Comparison of ENCODE assay signal across 8 mouse cellular contexts in genomic region chr7:102266401-102267042, GRCm38 (mm10). TPM values are rescaled to one million over a fixed set of nuclear protein-coding genes. Genes with fewer than 3 reads are reported as not detected.
DNase-seq lines count a peak whose midpoint lies in the region; ATAC-seq and TF ChIP-seq lines count a peak whose summit lies in the region.

No protein-coding gene starts in this region.

- no peaks in the 10 kb centered on the region for H3K9me3 ChIP-seq in neural tube, embryonic 12.5 days
- no peaks in the 10 kb centered on the region for H3K9me3 ChIP-seq in forebrain, embryonic 16.5 days (ENCODE audit: control insufficient read depth, low read length)
- no peaks in the 10 kb centered on the region for H3K9me3 ChIP-seq in intestine, postnatal 0 days (ENCODE audit: control insufficient read depth)
- H3K9me3 ChIP-seq in midbrain, embryonic 13.5 days, result no peaks in the 10 kb centered on the region

- ATAC-seq in neural tube, embryonic 12.5 days (ENCODE audit: low FRiP score, low read depth), result peak; percentile 49
- ATAC-seq in forebrain, embryonic 16.5 days, result peak; percentile 21
- ATAC-seq in intestine, postnatal 0 days, result peak; percentile 3; the same call in 1 of the 2 replicates
- ATAC-seq in midbrain, embryonic 13.5 days, result peak; percentile 55

- H3K4me3 ChIP-seq in neural tube, embryonic 12.5 days, result peak overlapping the region; percentile 87; the same call in 1 of the 2 replicates
- no peak overlapping the region; the same call in 1 of the 2 replicates for H3K4me3 ChIP-seq in forebrain, embryonic 16.5 days (replicated peaks; ENCODE audit: low read length)
- H3K4me3 ChIP-seq in intestine, postnatal 0 days (ENCODE audit: low read depth, low read length), result peak overlapping the region; percentile 87; the same call in 1 of the 2 replicates
- peak overlapping the region; percentile 87 for H3K4me3 ChIP-seq in midbrain, embryonic 13.5 days (replicated peaks)

- peaks cover 11% of the 10 kb centered on the region for H3K27me3 ChIP-seq in neural tube, embryonic 12.5 days (replicated peaks)
- H3K27me3 ChIP-seq in forebrain, embryonic 16.5 days (replicated peaks; ENCODE audit: control insufficient read depth, insufficient read depth, low read length), result no peaks in the 10 kb centered on the region
- H3K27me3 ChIP-seq in intestine, postnatal 0 days (replicated peaks; ENCODE audit: control insufficient read depth, insufficient read depth, low read length), result no peaks in the 10 kb centered on the region
- peaks cover 15% of the 10 kb centered on the region for H3K27me3 ChIP-seq in midbrain, embryonic 13.5 days

- no peaks in the 10 kb centered on the region for H3K36me3 ChIP-seq in neural tube, embryonic 12.5 days
- H3K36me3 ChIP-seq in forebrain, embryonic 16.5 days (ENCODE audit: control insufficient read depth, insufficient read depth), result no peaks in the 10 kb centered on the region
- H3K36me3 ChIP-seq in intestine, postnatal 0 days (ENCODE audit: control insufficient read depth, insufficient read depth), result no peaks in the 10 kb centered on the region
- H3K36me3 ChIP-seq in midbrain, embryonic 13.5 days, result no peaks in the 10 kb centered on the region

- no peak overlapping the region for H3K27ac ChIP-seq in neural tube, embryonic 12.5 days
- H3K27ac ChIP-seq in forebrain, embryonic 16.5 days (ENCODE audit: low read length), result no peak overlapping the region
- no peak overlapping the region for H3K27ac ChIP-seq in intestine, postnatal 0 days (ENCODE audit: low read depth, low read length)
- H3K27ac ChIP-seq in midbrain, embryonic 13.5 days, result no peak overlapping the region

- H3K4me2 ChIP-seq in neural tube, embryonic 12.5 days (replicated peaks), result peak overlapping the region; percentile 99; the same call in 1 of the 2 replicates
- no peak overlapping the region for H3K4me2 ChIP-seq in forebrain, embryonic 16.5 days (ENCODE audit: low read length)
- H3K4me2 ChIP-seq in intestine, postnatal 0 days (replicated peaks; ENCODE audit: low read depth), result peak overlapping the region; percentile 90
- no peak overlapping the region for H3K4me2 ChIP-seq in midbrain, embryonic 13.5 days (replicated peaks)

- H3K4me1 ChIP-seq in neural tube, embryonic 12.5 days, result peaks cover 6% of the 10 kb centered on the region; the same call in 1 of the 2 replicates
- peaks cover 10% of the 10 kb centered on the region for H3K4me1 ChIP-seq in forebrain, embryonic 16.5 days (replicated peaks; ENCODE audit: control insufficient read depth, insufficient read depth, low read length)
- 0 out of 2 replicates have a peak, but pooled peaks cover 6% of the 10 kb centered on the region for H3K4me1 ChIP-seq in intestine, postnatal 0 days (replicated peaks; ENCODE audit: control insufficient read depth, insufficient read depth, low read length)
- H3K4me1 ChIP-seq in midbrain, embryonic 13.5 days (replicated peaks), result peaks cover 15% of the 10 kb centered on the region

- no peak overlapping the region for H3K9ac ChIP-seq in neural tube, embryonic 12.5 days
- no peak overlapping the region for H3K9ac ChIP-seq in forebrain, embryonic 16.5 days (replicated peaks; ENCODE audit: low read depth, low read length)
- peak overlapping the region; percentile 7; the same call in 1 of the 2 replicates for H3K9ac ChIP-seq in intestine, postnatal 0 days (ENCODE audit: low read depth, low read length)
- H3K9ac ChIP-seq in midbrain, embryonic 13.5 days (replicated peaks), result no peak overlapping the region

- DNase-seq in neural tube, embryonic 10.5 days (ENCODE audit: extremely low spot score, low spot score), result no peak
- DNase-seq in thymus, adult 18-20 months, result peak; percentile 63 to 84
- DNase-seq in embryo, embryonic 10.5 days (ENCODE audit: low spot score), result no peak
- no peak for DNase-seq in adrenal gland, postnatal 36 days

- WGBS in neural tube, embryonic 12.5 days, result 53% methylated on average over 14 of the region's 14 CpGs
- WGBS in forebrain, embryonic 16.5 days, result 54% methylated on average over 14 of the region's 14 CpGs
- 46% methylated on average over 14 of the region's 14 CpGs for WGBS in intestine, postnatal 0 days
- 51% methylated on average over 14 of the region's 14 CpGs for WGBS in midbrain, embryonic 13.5 days

- no peak for TF ChIP-seq CTCF in intestine, postnatal 0 days (IDR thresholded peaks at IDR 0.05; ENCODE audit: low read depth)

RNA-seq across cellular contexts. Expression of gene Stim1, which starts 1.1 kb away (rescaled TPM):
- polyA plus RNA-seq in neural tube, embryonic 12.5 days (2016; fragmentation: Nextera tagmentation; extraction: Ambion mirVana), result 10.5 and 13.6 TPM in 2 replicates
- 10.3 and 12.1 TPM in 2 replicates for polyA plus RNA-seq in forebrain, embryonic 16.5 days (2015; fragmentation: Nextera tagmentation; extraction: Ambion mirVana)
- 13.0 and 13.8 TPM in 2 replicates for polyA plus RNA-seq in intestine, postnatal 0 days (2015; fragmentation: Nextera tagmentation; extraction: Ambion mirVana)
- 8.1 and 8.5 TPM in 2 replicates for polyA plus RNA-seq in midbrain, embryonic 13.5 days (2015; fragmentation: Nextera tagmentation; extraction: Ambion mirVana)
- 10 to 100 TPM; 63.5 to 73.1 TPM for total RNA-seq in adrenal gland, postnatal 36 days (2021)

RNA-seq across cellular contexts. Expression of gene Rhog, which starts 10.7 kb away (rescaled TPM):
- 28.2 and 28.3 TPM in 2 replicates for polyA plus RNA-seq in neural tube, embryonic 12.5 days (2016; fragmentation: Nextera tagmentation; extraction: Ambion mirVana)
- polyA plus RNA-seq in forebrain, embryonic 16.5 days (2015; fragmentation: Nextera tagmentation; extraction: Ambion mirVana), result 15.4 and 19.5 TPM in 2 replicates
- polyA plus RNA-seq in intestine, postnatal 0 days (2015; fragmentation: Nextera tagmentation; extraction: Ambion mirVana), result 74.2 and 78.1 TPM in 2 replicates
- polyA plus RNA-seq in midbrain, embryonic 13.5 days (2015; fragmentation: Nextera tagmentation; extraction: Ambion mirVana), result 14.4 and 17.6 TPM in 2 replicates
- total RNA-seq in adrenal gland, postnatal 36 days (2021), result 10 to 100 TPM; 53.8 to 55.6 TPM

RNA-seq across cellular contexts. Expression of gene Pgap2, which starts 56.5 kb away (rescaled TPM):
- 45.7 and 46.1 TPM in 2 replicates for polyA plus RNA-seq in neural tube, embryonic 12.5 days (2016; fragmentation: Nextera tagmentation; extraction: Ambion mirVana)
- polyA plus RNA-seq in forebrain, embryonic 16.5 days (2015; fragmentation: Nextera tagmentation; extraction: Ambion mirVana), result 51.7 and 55.8 TPM in 2 replicates
- 34.9 and 35.0 TPM in 2 replicates for polyA plus RNA-seq in intestine, postnatal 0 days (2015; fragmentation: Nextera tagmentation; extraction: Ambion mirVana)
- polyA plus RNA-seq in midbrain, embryonic 13.5 days (2015; fragmentation: Nextera tagmentation; extraction: Ambion mirVana), result 50.1 and 51.6 TPM in 2 replicates
- total RNA-seq in adrenal gland, postnatal 36 days (2021), result 100 to 1,000 TPM in 1 of 2 experiments, 10 to 100 TPM in 1; 64.1 to 103 TPM

RNA-seq across cellular contexts. Expression of gene Nup98, which starts 56.5 kb away (rescaled TPM):
- polyA plus RNA-seq in neural tube, embryonic 12.5 days (2016; fragmentation: Nextera tagmentation; extraction: Ambion mirVana), result 33.1 and 34.8 TPM in 2 replicates
- 25.7 and 27.6 TPM in 2 replicates for polyA plus RNA-seq in forebrain, embryonic 16.5 days (2015; fragmentation: Nextera tagmentation; extraction: Ambion mirVana)
- 13.3 and 14.8 TPM in 2 replicates for polyA plus RNA-seq in intestine, postnatal 0 days (2015; fragmentation: Nextera tagmentation; extraction: Ambion mirVana)
- polyA plus RNA-seq in midbrain, embryonic 13.5 days (2015; fragmentation: Nextera tagmentation; extraction: Ambion mirVana), result 27.2 and 27.4 TPM in 2 replicates
- 10 to 100 TPM; 61.1 to 78.2 TPM for total RNA-seq in adrenal gland, postnatal 36 days (2021)

Comparison
In these comparisons a context has a peak if more than half of its experiments do, and no peak if none do; other contexts are left out.
1. ATAC-seq: peak in every context shown above with its lines; median percentile 55 in midbrain, embryonic 13.5 days; 49 in neural tube, embryonic 12.5 days; 21 in forebrain, embryonic 16.5 days; 3 in intestine, postnatal 0 days.
2. H3K4me2 ChIP-seq: peak in neural tube, embryonic 12.5 days (single experiment) and intestine, postnatal 0 days (single experiment); none in forebrain, embryonic 16.5 days (single experiment) and midbrain, embryonic 13.5 days (single experiment).
3. DNase-seq: peak in thymus, adult 18-20 months (2 of 2); none in neural tube, embryonic 10.5 days (single experiment), embryo, embryonic 10.5 days (single experiment) and adrenal gland, postnatal 36 days (0 of 2).